Mouse (Mus musculus): Measurements from ENCODE around the gene Inpp4b. TPM values are rescaled to one million over a fixed set of nuclear protein-coding genes. Genes with fewer than 3 reads are reported as not detected.

Inpp4b gene
- polyA plus RNA-seq, 1 experiment from 2014 or later, result 4.6 TPM

GRCm38 (mm10) chr8:81558550-81558949, 216.2 kb downstream of the Inpp4b start:
- Histone ChIP-seq H3K27me3 (replicated peaks; ENCODE audit: control insufficient read depth, insufficient read depth, low read length) (no peaks in the 10 kb centered on the region), H3K36me3 (ENCODE audit: control insufficient read depth, insufficient read depth) (no peaks in the 10 kb centered on the region), H3K4me3 (ENCODE audit: low read depth, low read length) (no peak overlapping the region), H3K9ac (ENCODE audit: low read depth, low read length) (no peak overlapping the region), H3K4me2 (replicated peaks; ENCODE audit: low read depth) (no peak overlapping the region), H3K4me1 (replicated peaks; ENCODE audit: control insufficient read depth, insufficient read depth, low read length) (no peaks in the 10 kb centered on the region), H3K27ac (ENCODE audit: low read depth, low read length) (no peak overlapping the region), H3K9me3 (ENCODE audit: control insufficient read depth) (no peaks in the 10 kb centered on the region)
- no peak for ATAC-seq
- no peak for TF ChIP-seq CTCF (IDR thresholded peaks at IDR 0.05; ENCODE audit: low read depth)
- WGBS, result 80% methylated on average over 4 of the region's 4 CpGs

- Histone ChIP-seq H3K9me3 (ENCODE audit: control insufficient read depth) (no peaks in the 10 kb centered on the region), H3K4me1 (replicated peaks; ENCODE audit: control insufficient read depth, insufficient read depth, low read length) (no peaks in the 10 kb centered on the region), H3K4me3 (ENCODE audit: low read depth, low read length) (no peak overlapping the region), H3K36me3 (ENCODE audit: control insufficient read depth, insufficient read depth) (no peaks in the 10 kb centered on the region), H3K27me3 (replicated peaks; ENCODE audit: control insufficient read depth, insufficient read depth, low read length) (no peaks in the 10 kb centered on the region), H3K27ac (ENCODE audit: low read depth, low read length) (no peak overlapping the region), H3K9ac (ENCODE audit: low read depth, low read length) (no peak overlapping the region), H3K4me2 (replicated peaks; ENCODE audit: low read depth) (no peak overlapping the region)
- TF ChIP-seq CTCF (IDR thresholded peaks at IDR 0.05; ENCODE audit: low read depth), result no peak
- ATAC-seq, result no peak
- 73% methylated on average over 1 of the region's 1 CpGs for WGBS
These were observed 220.0 kb downstream of the Inpp4b start for GRCm38 (mm10) chr8:81562405-81562804.

- no peaks in the 10 kb centered on the region for H3K4me1 ChIP-seq (replicated peaks; ENCODE audit: control insufficient read depth, insufficient read depth, low read length)
- TF ChIP-seq CTCF (IDR thresholded peaks at IDR 0.05; ENCODE audit: low read depth), result no peak
- H3K9ac ChIP-seq (ENCODE audit: low read depth, low read length), result no peak overlapping the region
- WGBS, result 77% methylated on average over 4 of the region's 4 CpGs
- no peaks in the 10 kb centered on the region for H3K27me3 ChIP-seq (replicated peaks; ENCODE audit: control insufficient read depth, insufficient read depth, low read length)
- H3K4me2 ChIP-seq (replicated peaks; ENCODE audit: low read depth), result no peak overlapping the region
- H3K4me3 ChIP-seq (ENCODE audit: low read depth, low read length), result no peak overlapping the region
- no peak overlapping the region for H3K27ac ChIP-seq (ENCODE audit: low read depth, low read length)
- H3K9me3 ChIP-seq (ENCODE audit: control insufficient read depth), result no peaks in the 10 kb centered on the region
- no peaks in the 10 kb centered on the region for H3K36me3 ChIP-seq (ENCODE audit: control insufficient read depth, insufficient read depth)
- no peak for ATAC-seq
These were observed 223.1 kb downstream of the Inpp4b start for GRCm38 (mm10) chr8:81565484-81565883.

GRCm38 (mm10) chr8:81572319-81573104, 230.2 kb downstream of the Inpp4b start:
- ATAC-seq, result no peak
- H3K4me1 ChIP-seq (replicated peaks; ENCODE audit: control insufficient read depth, insufficient read depth, low read length), result no peaks in the 10 kb centered on the region
- H3K27me3 ChIP-seq (replicated peaks; ENCODE audit: control insufficient read depth, insufficient read depth, low read length), result no peaks in the 10 kb centered on the region
- 78% methylated on average over 1 of the region's 1 CpGs for WGBS
- no peak overlapping the region for H3K4me2 ChIP-seq (replicated peaks; ENCODE audit: low read depth)
- no peak overlapping the region for H3K4me3 ChIP-seq (ENCODE audit: low read depth, low read length)
- no peak overlapping the region for H3K27ac ChIP-seq (ENCODE audit: low read depth, low read length)
- H3K9me3 ChIP-seq (ENCODE audit: control insufficient read depth), result no peaks in the 10 kb centered on the region
- no peak for TF ChIP-seq CTCF (IDR thresholded peaks at IDR 0.05; ENCODE audit: low read depth)
- no peaks in the 10 kb centered on the region for H3K36me3 ChIP-seq (ENCODE audit: control insufficient read depth, insufficient read depth)
- H3K9ac ChIP-seq (ENCODE audit: low read depth, low read length), result no peak overlapping the region

- WGBS, result 80% methylated on average over 3 of the region's 3 CpGs
These were observed 233.0 kb downstream of the Inpp4b start for GRCm38 (mm10) chr8:81575268-81575917.

GRCm38 (mm10) chr8:81578951-81579350, 236.6 kb downstream of the Inpp4b start:
- no peak overlapping the region for H3K4me2 ChIP-seq (replicated peaks; ENCODE audit: low read depth)
- H3K4me1 ChIP-seq (replicated peaks; ENCODE audit: control insufficient read depth, insufficient read depth, low read length), result no peaks in the 10 kb centered on the region
- no peak overlapping the region for H3K9ac ChIP-seq (ENCODE audit: low read depth, low read length)
- no peaks in the 10 kb centered on the region for H3K36me3 ChIP-seq (ENCODE audit: control insufficient read depth, insufficient read depth)
- no peaks in the 10 kb centered on the region for H3K27me3 ChIP-seq (replicated peaks; ENCODE audit: control insufficient read depth, insufficient read depth, low read length)
- H3K9me3 ChIP-seq (ENCODE audit: control insufficient read depth), result no peaks in the 10 kb centered on the region
- TF ChIP-seq CTCF (IDR thresholded peaks at IDR 0.05; ENCODE audit: low read depth), result no peak
- no peak for ATAC-seq
- no peak overlapping the region for H3K4me3 ChIP-seq (ENCODE audit: low read depth, low read length)
- 73% methylated on average over 3 of the region's 3 CpGs for WGBS
- H3K27ac ChIP-seq (ENCODE audit: low read depth, low read length), result no peak overlapping the region

More at GRCm38 (mm10) chr8:81575268-81575917, 233.0 kb downstream of the Inpp4b start:
- H3K4me1 ChIP-seq (replicated peaks; ENCODE audit: control insufficient read depth, insufficient read depth, low read length), result no peaks in the 10 kb centered on the region
- ATAC-seq, result no peak
- no peak overlapping the region for H3K4me2 ChIP-seq (replicated peaks; ENCODE audit: low read depth)
- H3K9ac ChIP-seq (ENCODE audit: low read depth, low read length), result no peak overlapping the region
- no peak for TF ChIP-seq CTCF (IDR thresholded peaks at IDR 0.05; ENCODE audit: low read depth)
- no peaks in the 10 kb centered on the region for H3K9me3 ChIP-seq (ENCODE audit: control insufficient read depth)
- H3K4me3 ChIP-seq (ENCODE audit: low read depth, low read length), result no peak overlapping the region
- H3K36me3 ChIP-seq (ENCODE audit: control insufficient read depth, insufficient read depth), result no peaks in the 10 kb centered on the region
- H3K27ac ChIP-seq (ENCODE audit: low read depth, low read length), result no peak overlapping the region
- H3K27me3 ChIP-seq (replicated peaks; ENCODE audit: control insufficient read depth, insufficient read depth, low read length), result no peaks in the 10 kb centered on the region

All from intestine, postnatal 0 days (tissue).